In genomic region chr5:72425342-72426010, GRCm38 (mm10) we compare ENCODE assay signal across 17 mouse cellular contexts.
"Had no signal": no experiment of that assay in that cellular context is flagged by ENCODE, and none has a peak within 500 bp of the region (broad histone marks: within the 10 kb centered on the region; RNA-seq: fewer than 3 reads in every experiment).

No protein-coding gene starts in this region.

- H3K27ac ChIP-seq: kidney, postnatal 0 days; limb, embryonic 15.5 days; liver, embryonic 12.5 days; midbrain, embryonic 10.5 days; neural tube, embryonic 13.5 days; stomach, embryonic 15.5 days had no signal

- H3K36me3 ChIP-seq: limb, embryonic 15.5 days; liver, embryonic 12.5 days; midbrain, embryonic 10.5 days; neural tube, embryonic 13.5 days; stomach, embryonic 15.5 days had no signal

- H3K4me2 ChIP-seq: limb, embryonic 15.5 days; liver, embryonic 12.5 days; lung, embryonic 14.5 days; neural tube, embryonic 13.5 days; stomach, embryonic 15.5 days had no signal

- H3K27me3 ChIP-seq: limb, embryonic 15.5 days; liver, embryonic 12.5 days; neural tube, embryonic 13.5 days; stomach, embryonic 15.5 days had no signal

- H3K9me3 ChIP-seq: limb, embryonic 15.5 days; liver, embryonic 12.5 days; midbrain, embryonic 10.5 days; neural tube, embryonic 13.5 days; stomach, embryonic 15.5 days had no signal

- ATAC-seq: liver, embryonic 12.5 days; midbrain, embryonic 16.5 days had no signal

- H3K9ac ChIP-seq: limb, embryonic 15.5 days; liver, embryonic 12.5 days; lung, embryonic 14.5 days; neural tube, embryonic 13.5 days; stomach, embryonic 15.5 days had no signal

- H3K4me1 ChIP-seq: limb, embryonic 15.5 days; liver, embryonic 12.5 days; midbrain, embryonic 10.5 days; neural tube, embryonic 13.5 days; stomach, embryonic 15.5 days had no signal

- H3K4me3 ChIP-seq: layer of hippocampus, adult 2 months; limb, embryonic 15.5 days; liver, embryonic 12.5 days; midbrain, embryonic 10.5 days; neural tube, embryonic 13.5 days; stomach, embryonic 15.5 days had no signal

- DNase-seq: kidney, postnatal 36 days; layer of hippocampus, postnatal 36 days; lung, embryonic 14.5 days; lung, postnatal 10 days; lung, postnatal 4 days; retina, postnatal 1 day; right cerebral cortex, postnatal 4 days; spleen, adult 18-20 months; thymus, postnatal 4 days had no signal
